Mouse (Mus musculus) cerebellum, adult 2 months (tissue): Measurements from ENCODE around the gene Sept3.

ENCODE experiments used
- CTCF ChIP-seq: fragments of 200-500 bp; IDR thresholded peaks from 2 replicates; pipeline ENCODE4 v1.5.1; 2011; ENCODE audit warnings: low read depth, mild to moderate bottlenecking, control low read depth, low read length, moderate library complexity, borderline replicate concordance; ENCODE audit not compliant: insufficient read depth
- POLR2A ChIP-seq: fragments of 200-500 bp; IDR thresholded peaks from 2 replicates; pipeline ENCODE4 v1.6.1; 2011; ENCODE audit warnings: low read length, control low read depth, borderline replicate concordance; ENCODE audit not compliant: insufficient read depth

DNA sequence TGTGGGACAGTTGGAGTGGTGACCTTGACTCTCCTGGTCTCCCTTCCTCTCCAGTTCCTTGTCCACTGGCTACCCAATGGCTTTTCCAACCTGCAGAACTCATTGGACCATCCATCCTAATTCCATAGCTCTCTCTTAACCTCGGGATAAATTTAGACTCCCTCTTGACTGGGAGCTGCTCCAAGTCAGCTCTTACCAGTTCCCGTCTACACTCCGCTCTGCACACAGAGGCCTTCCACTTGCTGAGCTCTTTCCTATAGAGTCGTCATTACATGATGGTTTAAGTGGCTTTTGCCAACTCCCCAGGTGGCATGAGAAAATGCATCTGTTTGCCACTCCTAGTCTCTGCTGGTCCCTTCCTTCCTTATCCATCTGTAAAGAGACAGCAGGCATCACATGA, 5.9 kb downstream of the Sept3 start:
- TF ChIP-seq CTCF = no peak
- TF ChIP-seq POLR2A = no peak
